Mouse (Mus musculus) ES-E14 (cell line): Measurements from ENCODE around the gene Tas1r2.

Source experiments
- CHD2 ChIP-seq: IDR thresholded peaks from 2 replicates; pipeline ENCODE4 v1.6.1; 2014; ENCODE audit warnings: mild to moderate bottlenecking, low read depth, low read length, inconsistent platforms
- HCFC1 ChIP-seq: IDR thresholded peaks from 2 replicates; pipeline ENCODE4 v1.6.1; 2012; ENCODE audit warnings: low read length, inconsistent platforms, borderline replicate concordance; ENCODE audit not compliant: insufficient read depth
- MAFK ChIP-seq: IDR thresholded peaks from 2 replicates; pipeline ENCODE4 v1.6.1; 2014; ENCODE audit warnings: mild to moderate bottlenecking, low read depth, low read length, inconsistent platforms; ENCODE audit not compliant: insufficient read depth
- ZNF384 ChIP-seq: IDR thresholded peaks from 2 replicates; pipeline ENCODE4 v1.6.1; 2012; ENCODE audit warnings: low read depth, low read length, inconsistent platforms

GRCm38 (mm10) chr4:139637847-139638246 lies 15.5 kb upstream of the Tas1r2 start:
- TF ChIP-seq ZNF384, result no peak
- no peak for TF ChIP-seq CHD2
- TF ChIP-seq MAFK, result no peak
- no peak for TF ChIP-seq HCFC1
